Mouse (Mus musculus): ENCODE measurements around the gene Lin7a. TPM values are rescaled to one million over a fixed set of nuclear protein-coding genes. Genes with fewer than 3 reads are reported as not detected.

Gene Lin7a
- total and polyA plus RNA-seq, 3 experiments: not detected

DNA sequence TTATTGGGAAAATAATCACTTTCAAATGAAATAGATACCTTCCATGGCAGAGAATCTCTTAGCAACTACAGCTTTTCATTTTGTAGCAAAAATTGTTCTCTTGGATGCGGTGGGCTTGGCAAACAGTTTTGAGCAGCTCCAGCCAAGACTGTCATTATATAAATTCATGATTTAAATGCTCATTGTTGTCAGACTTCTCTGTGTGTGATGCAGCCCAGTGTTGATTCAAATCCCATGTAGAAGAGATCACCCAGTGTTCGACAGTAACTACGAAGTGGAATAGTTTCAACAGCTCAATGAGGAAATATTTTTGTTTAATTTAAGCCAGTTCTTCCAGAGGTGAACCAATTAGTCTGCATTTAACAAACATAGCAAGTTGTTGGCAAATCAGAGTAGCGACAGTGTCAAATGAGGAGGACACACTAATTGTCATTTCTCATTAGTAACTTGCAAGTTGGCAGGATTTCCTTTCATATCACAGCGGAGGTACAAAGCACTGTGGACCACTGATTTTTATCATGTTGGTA, 39.5 kb downstream of the Lin7a start:
- dilution Hi-C loops (cut with MboI; ENCODE audit: extremely low pct_ligation_motif_present, extremely low pct_unique_long_range_greater_than_20kb, low sequenced_read_pairs): no loop called here
- Histone ChIP-seq H3K4me1 (ENCODE audit: control insufficient read depth in 1 of 2, insufficient read depth in 2 of 2) (no peaks in the 10 kb centered on the region), H3K27ac (ENCODE audit: insufficient read depth, low read depth) (no peak overlapping the region), H3K9ac (ENCODE audit: insufficient read depth, low read depth) (no peak overlapping the region), H3K79me2 (replicated peaks; ENCODE audit: control insufficient read depth, extremely low read depth, insufficient read depth, poor library complexity, severe bottlenecking) (no peaks in the 10 kb centered on the region), H3K4me2 (ENCODE audit: insufficient read depth, low read depth, poor library complexity, severe bottlenecking) (no peak overlapping the region), H3K36me3 (replicated peaks in 1 of 2; ENCODE audit: control insufficient read depth in 1 of 2, insufficient read depth in 1 of 2, low read length in 1 of 2) (no peaks in the 10 kb centered on the region), H3K4me3 (replicated peaks in 1 of 3; ENCODE audit: low read depth in 2 of 3, low read length in 2 of 3, poor library complexity in 1 of 3) (no peak overlapping the region), H3K9me3 (replicated peaks; ENCODE audit: low read length) (peaks cover 35% of the 10 kb centered on the region), H3K27me3 (replicated peaks) (no peaks in the 10 kb centered on the region)
- TF ChIP-seq RAD21 (IDR thresholded peaks at IDR 0.05; ENCODE audit: low read depth, low read length) (no peak), ZC3H11A (IDR thresholded peaks at IDR 0.05; ENCODE audit: low read depth, low read length) (no peak), MXI1 (IDR thresholded peaks at IDR 0.05; ENCODE audit: low read depth, low read length) (no peak), UBTF (IDR thresholded peaks at IDR 0.05; ENCODE audit: low read depth, low read length) (no peak), POLR2A (IDR thresholded peaks at IDR 0.05; ENCODE audit: low read depth, low read length) (no peak), NELFE (IDR thresholded peaks at IDR 0.05; ENCODE audit: low read depth, low read length) (no peak), NRF1 (IDR thresholded peaks at IDR 0.05; ENCODE audit: low read depth, low read length) (no peak), MAFK (IDR thresholded peaks at IDR 0.05; ENCODE audit: insufficient replicate concordance, low read length) (no peak), PAX5 (IDR thresholded peaks at IDR 0.05; ENCODE audit: low read length) (no peak), EP300 (IDR thresholded peaks at IDR 0.05; ENCODE audit: low read length) (no peak), BHLHE40 (IDR thresholded peaks at IDR 0.05; ENCODE audit: low read depth, low read length) (no peak), USF2 (conservative IDR thresholded peaks at IDR 0.05; ENCODE audit: low read depth, low read length) (no peak), SMC3 (IDR thresholded peaks at IDR 0.05; ENCODE audit: low read depth, low read length) (no peak), CHD2 (IDR thresholded peaks at IDR 0.05; ENCODE audit: low read length) (no peak), RCOR1 (conservative IDR thresholded peaks at IDR 0.05; ENCODE audit: low read depth, low read length) (no peak), ZKSCAN1 (IDR thresholded peaks at IDR 0.05; ENCODE audit: borderline replicate concordance, low read depth, low read length) (no peak), E2F4 (IDR thresholded peaks at IDR 0.05; ENCODE audit: insufficient replicate concordance, low read depth, low read length) (no peak), ZMIZ1 (IDR thresholded peaks at IDR 0.05; ENCODE audit: low read depth, low read length) (no peak), KAT2A (IDR thresholded peaks at IDR 0.05; ENCODE audit: insufficient replicate concordance, low read length) (no peak), HCFC1 (IDR thresholded peaks at IDR 0.05; ENCODE audit: low read depth, low read length) (no peak)
- in situ Hi-C loops (cut with MboI; ENCODE audit: low pct_ligation_motif_present, low pct_unique_long_range_greater_than_20kb, low sequenced_read_pairs): no loop called here
- DNase-seq (ENCODE audit: extremely low read depth): no peak

DNA sequence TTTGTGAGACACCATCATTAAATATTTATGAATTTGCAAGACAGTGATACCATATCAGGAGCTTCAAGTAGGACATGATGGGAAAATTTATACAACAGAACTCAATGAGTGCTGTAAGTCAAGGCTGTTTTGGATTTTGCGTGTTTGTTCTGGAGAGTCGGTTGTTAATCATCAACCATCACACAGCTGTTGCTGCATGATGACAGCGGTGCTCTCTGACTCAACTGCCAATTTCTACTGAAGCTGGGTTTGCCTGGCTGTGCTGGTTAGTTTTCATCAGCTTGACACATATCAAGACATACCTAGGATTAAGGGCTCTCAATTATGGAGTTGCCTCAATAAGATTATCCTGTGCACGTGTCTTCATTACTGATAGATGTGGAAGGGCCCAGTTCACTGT, 41.1 kb downstream of the Lin7a start:
- H3K36me3 ChIP-seq (replicated peaks in 1 of 2; ENCODE audit: control insufficient read depth in 1 of 2, insufficient read depth in 1 of 2, low read length in 1 of 2): no peaks in the 10 kb centered on the region
- no peak overlapping the region for H3K4me3 ChIP-seq (replicated peaks in 1 of 3; ENCODE audit: low read depth in 2 of 3, low read length in 2 of 3, poor library complexity in 1 of 3)
- DNase-seq (ENCODE audit: extremely low read depth): no peak
- no peak overlapping the region for H3K9ac ChIP-seq (ENCODE audit: insufficient read depth, low read depth)
- TF ChIP-seq ZMIZ1 (IDR thresholded peaks at IDR 0.05; ENCODE audit: low read depth, low read length): no peak
- TF ChIP-seq TBP (conservative IDR thresholded peaks at IDR 0.05; ENCODE audit: low read depth, low read length): no peak
- TF ChIP-seq CHD1 (IDR thresholded peaks at IDR 0.05; ENCODE audit: low read depth, low read length): no peak
- no peak for TF ChIP-seq KAT2A (IDR thresholded peaks at IDR 0.05; ENCODE audit: insufficient replicate concordance, low read length)
- H3K4me2 ChIP-seq (ENCODE audit: insufficient read depth, low read depth, poor library complexity, severe bottlenecking): no peak overlapping the region
- H3K9me3 ChIP-seq (replicated peaks; ENCODE audit: low read length): peaks cover 34% of the 10 kb centered on the region
- no peaks in the 10 kb centered on the region for H3K27me3 ChIP-seq (replicated peaks)
- no peaks in the 10 kb centered on the region for H3K79me2 ChIP-seq (replicated peaks; ENCODE audit: control insufficient read depth, extremely low read depth, insufficient read depth, poor library complexity, severe bottlenecking)
- dilution Hi-C loops (cut with MboI; ENCODE audit: extremely low pct_ligation_motif_present, extremely low pct_unique_long_range_greater_than_20kb, low sequenced_read_pairs): no loop called here
- no peak overlapping the region for H3K27ac ChIP-seq (ENCODE audit: insufficient read depth, low read depth)
- in situ Hi-C loops (cut with MboI; ENCODE audit: low pct_ligation_motif_present, low pct_unique_long_range_greater_than_20kb, low sequenced_read_pairs): no loop called here
- no peaks in the 10 kb centered on the region for H3K4me1 ChIP-seq (ENCODE audit: control insufficient read depth in 1 of 2, insufficient read depth in 2 of 2)
